Mouse (Mus musculus) heart, adult 2 months (tissue): ENCODE measurements around the gene Gm13693.
"Not testable (repeated sequence)": the region's sequence is repeated elsewhere in the genome, so short reads cannot be mapped to it uniquely, and the experiment has no call there.

ENCODE experiments used
- CTCF ChIP-seq: fragments of 200-600 bp; IDR thresholded peaks from 2 replicates; pipeline ENCODE4 v1.8.1; 2022; ENCODE audit warnings: antibody characterized with exemption, mild to moderate bottlenecking, moderate library complexity
- EP300 ChIP-seq: fragments of 200-500 bp; IDR thresholded peaks from 2 replicates; pipeline ENCODE4 v1.6.1; 2011; ENCODE audit warnings: low read depth, low read length, control low read depth; ENCODE audit not compliant: insufficient read depth

GRCm38 (mm10) chr2:83984443-83984842, 23.1 kb downstream of the Gm13693 start, which contains the start of gene Gm13697:
- not testable (repeated sequence) for TF ChIP-seq CTCF, EP300
